Mouse (Mus musculus) limb, embryonic 14.5 days (tissue): ENCODE data around the gene Krtap14. TPM values are rescaled to one million over a fixed set of nuclear protein-coding genes. Genes with fewer than 3 reads are reported as not detected.

Source experiments
- ATAC-seq: fragments of 200-750 bp; cut with Nextera tagmentation; 2 replicates; pipeline ENCODE4 v1.8.0; 2017; ENCODE audit warnings: low read depth, moderate number of reproducible peaks, moderate TSS enrichment; ENCODE audit not compliant: low FRiP score
- DNase-seq: peaks from one replicate; pipeline ENCODE4 v3.0.0-alpha.2; 2015; ENCODE audit warnings: low spot score
- H3K27ac ChIP-seq: fragments of 300-500 bp; sonication (generic); replicated peaks from 2 replicates; pipeline ENCODE4 v1.5.1; 2014; ENCODE audit warnings: low read depth, mild to moderate bottlenecking, low read length, moderate library complexity, mixed read lengths
- H3K27me3 ChIP-seq: fragments of 300-500 bp; sonication (generic); 2 replicates; pipeline ENCODE4 v1.6.1; 2014; ENCODE audit warnings: low read length, mixed read lengths; ENCODE audit not compliant: control insufficient read depth, insufficient read depth
- H3K36me3 ChIP-seq: fragments of 300-500 bp; sonication (generic); 2 replicates; pipeline ENCODE4 v1.6.1; 2014; ENCODE audit warnings: mild to moderate bottlenecking, low read length, moderate library complexity, mixed read lengths; ENCODE audit not compliant: control insufficient read depth, insufficient read depth
- H3K4me1 ChIP-seq: fragments of 300-500 bp; sonication (generic); 2 replicates; pipeline ENCODE4 v1.6.1; 2014; ENCODE audit warnings: antibody characterized with exemption, low read length, mixed read lengths; ENCODE audit not compliant: control insufficient read depth, insufficient read depth
- H3K4me2 ChIP-seq: fragments of 300-500 bp; sonication (generic); replicated peaks from 2 replicates; pipeline ENCODE4 v1.6.1; 2014; ENCODE audit warnings: low read depth, mild to moderate bottlenecking, low read length, moderate library complexity; ENCODE audit not compliant: severe bottlenecking
- H3K4me3 ChIP-seq: fragments of 300-500 bp; sonication (generic); replicated peaks from 2 replicates; pipeline ENCODE4 v1.5.1; 2014; ENCODE audit warnings: low read length
- H3K9ac ChIP-seq: fragments of 300-500 bp; sonication (generic); 2 replicates; pipeline ENCODE4 v1.6.1; 2014; ENCODE audit warnings: mild to moderate bottlenecking, low read depth, low read length, moderate library complexity; ENCODE audit not compliant: severe bottlenecking
- H3K9me3 ChIP-seq: fragments of 300-500 bp; sonication (generic); 2 replicates; pipeline ENCODE4 v1.6.1; 2016; ENCODE audit warnings: low read length; ENCODE audit not compliant: control insufficient read depth
- POLR2A ChIP-seq: fragments of 200-500 bp; IDR thresholded peaks from 2 replicates; pipeline ENCODE4 v1.8.0; 2012; ENCODE audit warnings: inconsistent platforms, mild to moderate bottlenecking, moderate library complexity, borderline replicate concordance; ENCODE audit not compliant: insufficient read depth, insufficient read length; ENCODE audit errors: extremely low read depth
- WGBS: fragments of 180-500 bp; shearing (Covaris S2); extraction: QIAGEN DNeasy Blood & Tissue Kit; methylation state at CpG from one replicate; pipeline ENCODE4 v1.1.7; 2014; 5-methylcytosine and 5-hydroxymethylcytosine counted together
- polyA plus RNA-seq, 2 experiments: library from polyadenylated mRNA; depleted of rRNA in 1 of 2; stranded (reverse) in 1 of 2; unstranded in 1 of 2; fragments of >200 nt; fragmentation: Nextera tagmentation in 1 of 2; extraction: Ambion mirVana in 1 of 2; gene quantifications; 2 replicates each; pipeline versions ENCODE4 v1.2.1 to v1.2.3; 2012 to 2014

Gene Krtap14
- polyA plus RNA-seq (2012; rRNA removed) (not detected in 2 replicates), polyA plus RNA-seq (2014; fragmentation: Nextera tagmentation; extraction: Ambion mirVana) (not detected in 2 replicates)

DNA sequence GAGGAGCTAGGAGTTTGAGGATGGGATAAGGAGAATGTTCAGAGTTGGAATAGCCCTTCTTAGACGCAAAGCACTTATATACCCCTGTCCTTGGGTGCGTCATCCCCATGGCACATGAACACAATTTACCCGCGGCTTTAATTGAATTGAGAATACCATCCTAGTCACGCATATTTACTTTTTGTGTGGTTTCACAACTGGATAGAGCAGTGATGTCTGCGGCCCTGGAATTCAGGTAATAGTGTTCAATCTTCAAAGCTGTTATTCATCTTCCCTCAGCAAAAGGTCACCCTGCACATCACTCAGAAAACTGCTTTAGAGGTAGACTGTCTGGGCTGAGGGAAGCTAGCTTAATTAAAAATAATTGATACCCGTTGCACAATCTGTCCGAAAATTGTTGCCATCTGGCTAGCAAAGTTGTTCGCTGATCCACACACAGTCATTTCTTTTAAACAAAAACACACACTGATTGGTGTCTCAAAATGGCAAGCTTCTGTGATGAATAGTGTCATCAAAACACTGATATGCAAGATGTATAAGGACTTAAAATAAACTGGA, at the start of gene Krtap14:
Gene Krtap14 (minus strand): TSS at position 51 of the 558 bp plus-strand sequence.
- H3K36me3 ChIP-seq, result no peaks in the 10 kb centered on the region
- ATAC-seq, result no peak
- no peak within 1 kb of the TSS for H3K9ac ChIP-seq
- no peak for TF ChIP-seq POLR2A
- H3K4me3 ChIP-seq, result no peak within 1 kb of the TSS
- 51% methylated on average over 9 of the region's 9 CpGs for WGBS
- DNase-seq, result no peak
- H3K4me1 ChIP-seq, result no peaks in the 10 kb centered on the region
- no peak within 1 kb of the TSS for H3K27ac ChIP-seq
- no peaks in the 10 kb centered on the region for H3K27me3 ChIP-seq
- no peaks in the 10 kb centered on the region for H3K9me3 ChIP-seq
- no peak within 1 kb of the TSS for H3K4me2 ChIP-seq

DNA sequence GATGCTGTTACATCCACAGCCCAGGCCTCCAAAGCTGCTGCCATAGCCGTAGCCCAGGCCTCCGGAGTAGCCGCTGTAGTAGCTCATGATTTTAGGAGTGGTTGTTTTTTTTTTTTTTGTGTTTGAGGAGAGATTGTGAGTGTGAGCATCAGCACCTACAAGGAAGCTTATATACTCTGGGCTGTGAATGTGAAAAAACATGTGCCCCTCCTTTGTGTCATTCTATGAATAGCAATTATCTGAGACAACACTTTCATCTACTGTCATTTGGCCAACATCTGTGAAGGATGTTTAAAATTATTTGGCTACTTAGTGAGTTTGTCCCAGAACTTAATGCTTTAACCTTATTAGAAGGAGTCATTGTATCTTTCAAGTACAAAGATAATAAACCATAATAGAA, 48.2 kb upstream of the Krtap14 start, which contains the start of gene Krtap19-2:
Gene Krtap19-2 (minus strand): TSS at position 101 of the 400 bp plus-strand sequence.
- Histone ChIP-seq H3K4me3 (no peak within 1 kb of the TSS), H3K4me1 (no peaks in the 10 kb centered on the region), H3K27me3 (no peaks in the 10 kb centered on the region), H3K9ac (no peak within 1 kb of the TSS), H3K36me3 (no peaks in the 10 kb centered on the region), H3K4me2 (no peak within 1 kb of the TSS), H3K9me3 (no peaks in the 10 kb centered on the region), H3K27ac (no peak within 1 kb of the TSS)
- DNase-seq, result no peak
- no peak for ATAC-seq
- no peak for TF ChIP-seq POLR2A
- 98% methylated on average over 3 of the region's 3 CpGs for WGBS

DNA sequence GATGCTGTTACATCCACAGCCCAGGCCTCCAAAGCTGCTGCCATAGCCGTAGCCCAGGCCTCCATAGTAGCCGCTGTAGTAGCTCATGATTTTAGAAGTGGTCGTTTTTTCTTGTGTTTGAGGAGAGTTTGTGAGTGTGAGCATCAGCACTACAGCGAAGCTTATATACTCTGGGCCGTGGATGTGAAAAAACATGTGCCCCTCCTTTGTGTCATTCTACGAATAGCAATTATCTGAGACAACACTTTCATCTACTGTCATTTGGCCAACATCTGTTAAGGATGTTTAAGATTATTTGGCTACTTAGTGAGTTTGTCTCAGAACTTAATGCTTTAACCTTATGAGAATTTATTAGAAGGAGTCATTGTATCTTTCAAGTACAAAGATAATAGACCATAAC, 43.4 kb upstream of the Krtap14 start, which contains the start of gene Krtap19-1:
Gene Krtap19-1 (minus strand): TSS at position 101 of the 400 bp plus-strand sequence.
- WGBS, result 87% methylated on average over 6 of the region's 6 CpGs
- no peaks in the 10 kb centered on the region for H3K27me3 ChIP-seq
- H3K27ac ChIP-seq, result no peak within 1 kb of the TSS
- no peak for TF ChIP-seq POLR2A
- H3K9ac ChIP-seq, result no peak within 1 kb of the TSS
- no peaks in the 10 kb centered on the region for H3K4me1 ChIP-seq
- H3K4me2 ChIP-seq, result no peak within 1 kb of the TSS
- no peaks in the 10 kb centered on the region for H3K36me3 ChIP-seq
- ATAC-seq (no peak), DNase-seq (no peak)
- no peak within 1 kb of the TSS for H3K4me3 ChIP-seq
- H3K9me3 ChIP-seq, result no peaks in the 10 kb centered on the region

DNA sequence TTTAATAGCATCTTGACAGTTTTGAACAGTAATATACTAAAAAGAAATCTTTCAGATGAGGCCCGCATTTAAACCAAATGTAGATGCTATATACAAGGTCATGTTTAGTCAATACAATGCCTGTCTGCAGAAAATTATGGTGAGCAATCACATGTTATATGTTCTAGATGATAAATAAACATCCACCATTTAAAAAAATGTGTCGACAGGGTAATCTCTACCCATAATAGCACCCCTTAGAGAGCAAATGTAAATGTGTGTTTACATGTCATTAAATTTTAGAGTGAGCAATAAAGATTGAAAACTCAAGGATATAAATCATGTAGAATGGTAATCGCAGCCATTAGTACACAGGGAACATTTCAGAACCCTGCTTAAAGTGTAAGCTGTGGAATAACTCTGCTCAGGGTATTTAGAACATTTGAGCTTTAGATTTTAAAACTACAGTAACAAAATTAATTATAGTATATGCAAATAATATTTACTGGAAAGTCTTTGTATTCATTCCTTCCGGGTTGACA, 39.0 kb upstream of the Krtap14 start:
- WGBS, result 62% methylated on average over 4 of the region's 4 CpGs
- H3K4me1 ChIP-seq, result no peaks in the 10 kb centered on the region
- no peaks in the 10 kb centered on the region for H3K36me3 ChIP-seq
- ATAC-seq (no peak), DNase-seq (no peak)
- no peak overlapping the region for H3K4me3 ChIP-seq
- H3K27ac ChIP-seq, result no peak overlapping the region
- no peaks in the 10 kb centered on the region for H3K9me3 ChIP-seq
- TF ChIP-seq POLR2A, result no peak
- no peak overlapping the region for H3K9ac ChIP-seq
- no peaks in the 10 kb centered on the region for H3K27me3 ChIP-seq
- H3K4me2 ChIP-seq, result no peak overlapping the region

DNA sequence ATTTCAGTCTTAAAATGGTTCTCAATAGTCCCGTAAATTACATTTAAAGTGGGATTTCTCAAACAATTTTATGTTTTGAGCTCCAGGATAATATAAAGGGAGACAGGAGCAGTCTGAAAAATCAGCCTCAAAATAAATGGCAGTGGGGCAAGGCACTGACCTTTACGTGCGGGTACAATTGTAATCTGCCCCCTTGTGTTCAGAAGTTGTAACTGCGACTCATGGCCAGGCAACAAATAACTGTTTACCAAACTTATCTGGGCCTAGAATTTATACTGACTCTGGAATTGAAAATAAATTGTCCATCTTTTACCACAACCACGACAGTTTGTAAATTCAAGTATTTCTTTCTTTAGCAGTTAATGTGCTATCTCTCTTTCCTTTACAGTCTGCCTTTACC, 25.5 kb upstream of the Krtap14 start:
- H3K9me3 ChIP-seq, result no peaks in the 10 kb centered on the region
- 13% methylated on average over 5 of the region's 5 CpGs for WGBS
- no peaks in the 10 kb centered on the region for H3K27me3 ChIP-seq
- no peak overlapping the region for H3K27ac ChIP-seq
- H3K4me1 ChIP-seq, result no peaks in the 10 kb centered on the region
- no peak overlapping the region for H3K9ac ChIP-seq
- H3K36me3 ChIP-seq, result no peaks in the 10 kb centered on the region
- no peak overlapping the region for H3K4me3 ChIP-seq
- no peak overlapping the region for H3K4me2 ChIP-seq
- DNase-seq (no peak), ATAC-seq (no peak)
- no peak for TF ChIP-seq POLR2A

DNA sequence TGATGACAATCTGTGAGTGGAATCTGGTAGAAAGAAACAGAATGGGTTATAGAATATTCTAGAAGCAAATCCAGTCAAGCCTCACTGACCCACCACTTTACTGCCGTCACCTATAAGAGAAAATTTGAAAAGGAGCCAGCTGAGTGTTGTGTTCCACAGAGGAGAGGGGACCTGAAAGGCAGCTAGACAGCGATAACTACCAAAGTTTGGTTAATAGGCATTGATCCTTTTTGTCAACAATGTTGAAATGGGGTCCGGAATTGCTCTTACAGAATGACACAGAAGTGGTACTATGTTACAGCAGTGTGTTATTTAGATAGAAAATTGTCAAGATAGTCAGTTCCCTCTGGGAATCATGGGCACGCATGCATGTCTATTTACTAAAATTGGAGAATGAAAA, 22.6 kb upstream of the Krtap14 start:
- Histone ChIP-seq H3K4me3 (no peak overlapping the region), H3K4me1 (no peaks in the 10 kb centered on the region), H3K9me3 (no peaks in the 10 kb centered on the region), H3K27ac (no peak overlapping the region), H3K4me2 (no peak overlapping the region), H3K36me3 (no peaks in the 10 kb centered on the region), H3K27me3 (no peaks in the 10 kb centered on the region), H3K9ac (no peak overlapping the region)
- no peak for ATAC-seq
- no peak for TF ChIP-seq POLR2A
- no peak for DNase-seq
- 80% methylated on average over 4 of the region's 4 CpGs for WGBS
